Mouse (Mus musculus): Measurements from ENCODE around the gene Pde2a.

- TF ChIP-seq CTCF (IDR thresholded peaks at IDR 0.05; ENCODE audit: low read depth) = peak; percentile 78
- no peak for TF ChIP-seq EP300 (IDR thresholded peaks at IDR 0.05; ENCODE audit: low read depth)
These were observed 81.9 kb downstream of the Pde2a start for GRCm38 (mm10) chr7:101503351-101503750.
